Mouse (Mus musculus): ENCODE results near the gene Ube2d3.

- TF ChIP-seq TCF12 (IDR thresholded peaks at IDR 0.05; ENCODE audit: insufficient read depth, poor library complexity, severe bottlenecking) = no peak
- TF ChIP-seq POLR2A (IDR thresholded peaks at IDR 0.05; ENCODE audit: insufficient read length, low read depth) = no peak
- TF ChIP-seq E2F4 (IDR thresholded peaks at IDR 0.05; ENCODE audit: insufficient read depth) = no peak
- no peak for TF ChIP-seq USF1 (IDR thresholded peaks at IDR 0.05; ENCODE audit: low read depth)
- TF ChIP-seq REST (IDR thresholded peaks at IDR 0.05; ENCODE audit: insufficient read depth, insufficient read length) = no peak
- TF ChIP-seq TCF3 (IDR thresholded peaks at IDR 0.05; ENCODE audit: insufficient read length, low read depth) = no peak
- TF ChIP-seq CEBPB (IDR thresholded peaks at IDR 0.05; ENCODE audit: insufficient read depth, poor library complexity, severe bottlenecking) = no peak
- TF ChIP-seq MAX (IDR thresholded peaks at IDR 0.05; ENCODE audit: low read depth) = no peak
- TF ChIP-seq MYOD1 (IDR thresholded peaks at IDR 0.05; ENCODE audit: control insufficient read depth in 1 of 3, insufficient read length in 2 of 3, low read depth in 2 of 3) = no peak
- TF ChIP-seq SRF (IDR thresholded peaks at IDR 0.05; ENCODE audit: control insufficient read depth, insufficient read length, low read depth) = no peak
Observed at GRCm38 (mm10) chr3:135417799-135418198, 20.1 kb upstream of the Ube2d3 start.

Measured in myocyte (in vitro differentiated cells).